Mouse (Mus musculus) yolk sac, embryonic 10.5 days (tissue): ENCODE measurements at regions not wholly inside any gene's neighbourhood (a gene's known extent, or its start where the extent isn't known, plus 50 kb on each side); places are given as distances from the start of the nearest gene placed in this dataset.
A peak's percentile ranks its signal among the peaks of the same experiment; 100 is the strongest.

Experiments used
- DNase-seq: peaks from one replicate; pipeline ENCODE4 v3.0.0-alpha.2; 2017; ENCODE audit warnings: low spot score

DNA sequence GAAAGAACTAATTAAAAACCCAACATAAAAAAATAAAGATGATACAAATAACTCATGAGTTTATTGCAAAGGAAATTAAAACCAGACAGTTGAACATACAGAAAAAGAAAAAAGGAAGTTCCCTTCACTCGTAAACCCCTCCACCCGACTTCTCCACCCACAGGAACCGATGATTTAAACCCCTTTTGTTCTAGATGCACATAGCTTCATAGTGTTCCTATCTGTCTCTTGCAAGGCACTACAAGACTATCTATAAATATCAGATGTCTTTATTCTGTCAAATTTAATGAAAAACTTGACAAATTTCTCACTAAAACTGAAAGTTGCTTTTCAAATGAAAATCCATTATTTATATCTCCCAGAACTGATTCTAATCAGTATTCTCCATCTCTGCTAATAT, 100.2 kb downstream of the Kctd12 start:
- no peak for DNase-seq

DNA sequence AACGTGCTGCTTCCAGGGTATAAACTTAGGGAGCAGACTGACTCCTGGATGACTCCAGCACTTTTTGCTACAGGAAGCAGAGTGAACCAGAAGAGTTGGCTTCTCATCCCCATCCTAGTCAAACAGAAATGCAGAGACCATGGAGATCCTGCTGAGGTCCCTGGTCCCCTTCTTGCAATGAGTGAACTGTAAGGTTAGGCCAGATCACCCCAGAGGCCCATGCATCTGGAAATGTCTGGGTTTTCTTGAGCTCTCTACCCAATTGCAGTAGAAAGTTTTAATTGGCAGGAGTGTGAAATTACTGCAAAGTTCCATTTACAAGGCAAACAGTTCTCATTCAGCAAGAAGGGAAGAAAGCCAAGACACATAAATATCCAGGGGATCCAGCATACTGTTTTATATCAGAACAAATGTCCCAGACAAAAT, 101.8 kb downstream of the Kctd12 start:
- DNase-seq: no peak

DNA sequence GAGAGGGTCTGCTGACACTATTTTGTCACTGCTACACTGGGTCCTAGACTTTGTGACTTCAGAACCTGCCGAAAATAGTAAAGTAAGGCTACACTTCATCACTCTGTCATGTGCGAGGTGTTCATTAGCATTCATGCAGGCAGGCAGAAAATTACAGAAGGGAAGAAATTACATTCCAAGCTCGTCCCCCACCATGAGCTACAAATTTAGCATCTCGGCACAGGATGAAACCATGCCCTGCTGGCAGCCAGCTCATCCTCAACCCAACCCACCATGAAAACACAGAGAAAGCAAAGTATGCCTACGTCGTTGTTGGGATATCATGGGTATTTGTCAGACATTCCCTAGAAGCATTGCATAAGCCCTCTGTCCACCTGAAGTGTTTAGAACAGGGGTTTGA, 103.9 kb downstream of the Kctd12 start:
- DNase-seq: no peak

DNA sequence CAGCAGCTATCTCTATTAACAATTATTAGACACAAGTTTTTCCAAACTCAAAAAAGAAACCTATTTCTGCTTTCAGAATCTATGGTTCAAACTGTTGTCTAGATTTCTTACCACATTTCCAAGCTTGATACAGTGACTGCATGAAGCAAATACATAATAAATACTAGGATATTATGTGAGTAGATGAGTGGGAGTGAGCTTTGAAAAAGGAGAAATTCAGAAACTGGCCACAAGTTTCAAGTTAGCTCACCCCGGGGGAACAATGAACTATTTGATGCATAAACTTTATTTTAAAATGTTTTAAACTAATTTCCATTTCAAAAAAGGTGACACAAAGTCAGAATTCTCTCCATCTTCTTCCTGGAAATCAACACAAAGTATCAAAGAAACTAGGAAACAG, 114.3 kb downstream of the Kctd12 start:
- DNase-seq: no peak

DNA sequence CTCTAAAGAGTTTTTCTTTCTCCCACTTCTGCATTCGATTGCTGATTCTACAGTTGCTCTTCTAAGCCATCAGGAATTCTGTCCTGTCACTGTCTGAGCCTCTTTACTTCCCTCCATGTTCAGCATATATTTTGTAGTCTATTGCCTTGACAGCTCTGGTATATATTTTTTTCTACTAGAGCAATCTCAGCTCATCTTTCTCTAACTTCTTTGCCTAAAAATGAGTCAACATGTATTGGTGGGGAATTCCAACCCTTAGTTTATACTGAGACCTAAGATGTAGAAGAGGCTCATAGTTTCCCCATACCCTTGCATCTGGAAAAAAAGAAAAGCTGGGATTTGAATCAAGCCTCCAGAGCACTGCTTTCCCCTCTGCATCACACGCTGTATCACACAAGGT, 114.7 kb downstream of the Kctd12 start:
- DNase-seq: no peak

DNA sequence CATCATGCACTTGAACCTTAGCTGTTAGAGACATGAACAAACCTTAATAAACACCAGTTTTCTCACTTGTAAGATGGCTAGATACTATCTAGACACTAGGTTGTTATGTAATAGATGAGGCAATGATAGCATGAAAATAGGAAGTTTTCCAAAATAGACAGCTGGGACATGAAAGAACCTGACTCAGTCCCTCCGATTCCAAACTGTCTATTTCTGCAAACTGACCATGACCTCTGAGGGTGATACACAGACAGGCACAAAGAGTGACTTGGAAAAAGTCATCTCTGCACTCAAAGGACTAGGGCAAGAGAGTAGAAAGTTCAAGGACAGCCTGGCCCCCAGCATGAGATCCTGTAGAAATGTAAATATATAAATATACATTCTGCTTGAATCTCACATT, 115.9 kb downstream of the Kctd12 start:
- no peak for DNase-seq

DNA sequence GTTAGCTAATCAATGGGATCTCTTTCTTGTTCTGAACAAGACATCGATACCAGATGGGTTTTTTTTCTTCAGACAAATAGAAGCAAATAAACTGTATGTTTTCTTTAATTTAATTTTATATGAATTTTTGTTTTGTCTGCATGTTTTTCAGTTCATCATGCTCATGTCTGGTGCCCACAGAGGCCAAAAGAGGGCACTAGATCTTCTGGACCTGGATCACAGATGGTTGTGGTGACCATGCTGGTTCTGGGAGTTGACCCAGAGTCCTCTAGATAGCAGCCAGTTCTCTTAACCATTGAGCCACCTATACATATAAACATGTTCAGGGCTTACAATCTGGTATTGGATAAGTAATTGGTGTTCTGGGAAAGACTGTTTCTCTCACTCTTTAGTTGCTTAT, 120.7 kb downstream of the Kctd12 start:
- DNase-seq: no peak

DNA sequence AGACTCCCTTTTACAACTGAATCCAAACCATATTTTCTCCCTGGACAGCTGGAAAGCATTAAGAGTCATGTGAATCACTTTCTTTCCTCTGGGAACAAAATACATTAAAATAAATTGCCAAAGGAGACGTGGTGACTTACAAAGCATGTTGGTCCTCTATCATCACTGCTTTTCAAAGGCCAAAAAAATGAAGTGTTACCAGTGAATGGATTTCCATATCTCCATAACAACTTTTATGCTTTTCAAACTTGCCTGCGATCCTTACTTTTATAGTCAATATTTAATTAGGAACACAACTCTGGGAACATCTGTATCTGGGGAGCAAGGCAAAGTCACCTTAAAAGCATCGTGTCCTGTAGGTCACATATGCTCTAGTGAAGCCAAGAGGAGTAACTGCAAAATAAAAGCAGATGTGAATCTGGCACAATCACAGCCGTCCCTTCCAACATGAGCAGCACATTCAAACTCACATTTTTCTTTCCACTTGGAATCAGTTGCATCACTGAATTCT, 123.0 kb downstream of the Kctd12 start:
- DNase-seq: no peak

DNA sequence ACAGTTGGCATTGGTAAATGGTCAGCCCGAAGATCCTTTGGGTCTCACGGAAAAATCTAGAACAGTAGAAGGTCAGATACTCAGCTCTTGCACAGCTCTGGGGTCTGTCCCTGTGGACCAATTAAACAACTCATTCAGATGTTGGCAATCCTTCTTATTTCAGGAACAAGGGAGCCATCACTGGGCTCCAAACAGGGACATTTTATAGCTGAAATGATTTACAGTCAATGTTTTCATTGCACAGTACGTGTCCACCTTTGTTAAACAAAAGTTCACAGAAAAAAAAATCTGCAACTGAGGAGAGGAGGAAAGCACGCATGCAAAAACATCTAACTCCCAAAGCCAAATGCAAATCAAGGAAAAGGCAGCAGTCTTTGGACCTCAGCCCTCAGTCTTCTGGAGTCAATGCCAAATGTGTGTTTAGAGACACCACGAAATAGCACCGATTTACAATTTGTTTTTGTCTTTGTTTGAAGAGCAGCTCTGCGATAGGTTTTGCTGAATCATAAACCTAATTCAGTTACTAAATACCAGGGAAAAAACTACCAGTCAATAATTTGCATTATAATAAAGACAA, 127.1 kb downstream of the Kctd12 start:
- no peak for DNase-seq

DNA sequence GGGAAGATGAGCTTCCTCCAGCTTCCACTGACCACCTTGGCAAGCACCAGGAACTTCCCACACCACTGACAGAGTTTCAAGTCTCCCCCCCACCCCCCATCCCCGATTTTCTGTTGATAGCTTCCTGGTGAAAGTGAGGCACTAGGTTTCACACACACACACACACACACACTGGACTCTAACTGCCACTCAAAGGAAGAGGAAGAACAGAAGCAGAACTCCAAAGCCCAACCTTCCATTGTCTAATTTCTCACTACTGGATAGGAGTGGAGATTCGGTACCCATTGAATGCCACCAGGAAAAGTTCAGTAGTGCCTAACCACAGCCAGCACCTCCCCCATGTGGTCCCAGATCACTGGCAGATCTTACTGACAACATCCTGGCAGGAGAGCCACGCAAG, 138.7 kb downstream of the Kctd12 start:
- DNase-seq: no peak

DNA sequence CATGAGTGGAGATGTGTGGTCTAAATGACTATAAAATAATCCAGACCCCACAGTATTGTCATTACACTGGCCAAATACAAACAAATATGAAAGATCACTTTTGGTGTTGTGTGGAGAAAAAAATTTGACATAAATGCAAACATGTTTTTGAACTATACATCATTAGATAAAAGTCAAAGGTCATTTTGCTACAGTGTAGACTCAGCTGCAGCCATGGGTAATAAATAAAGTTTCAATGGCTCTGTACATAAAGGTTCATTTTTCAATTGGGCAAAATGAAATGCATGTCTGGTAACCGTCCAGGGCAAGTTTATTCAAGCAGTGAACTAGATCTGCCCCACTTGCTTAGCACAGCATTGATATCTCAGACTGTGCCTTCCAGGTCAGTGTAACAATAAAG, 144.8 kb downstream of the Kctd12 start:
- no peak for DNase-seq

DNA sequence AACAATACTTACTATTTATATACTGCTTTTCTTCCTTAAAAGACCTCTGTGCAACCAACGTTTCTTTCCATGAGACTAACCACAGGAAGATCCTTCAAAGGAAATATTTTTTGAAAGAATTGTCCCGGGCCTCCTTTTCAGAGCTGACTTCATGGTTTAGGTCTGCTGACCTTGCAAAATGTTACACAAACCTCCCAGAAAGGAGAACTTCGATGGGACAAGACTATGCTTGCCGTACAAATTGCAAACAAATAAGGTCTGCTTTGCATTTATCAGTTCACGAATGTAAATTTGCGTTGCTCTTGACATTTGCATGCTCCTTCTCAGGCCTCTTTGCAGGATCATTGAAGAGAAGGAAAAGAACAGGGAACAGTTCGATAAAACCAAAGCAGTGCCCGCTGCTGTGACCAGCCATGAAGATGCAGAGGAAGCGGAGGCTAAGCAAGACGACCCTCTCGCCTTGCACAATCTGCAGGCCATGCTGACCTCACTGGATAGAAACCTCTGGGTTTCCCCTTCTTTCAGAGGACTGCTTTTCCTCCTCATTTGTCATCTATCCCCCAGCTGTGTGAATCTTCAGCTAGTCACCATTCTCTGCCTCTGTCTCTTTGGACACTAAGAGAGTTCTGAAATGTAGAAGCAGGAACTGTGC, 147.2 kb downstream of the Kctd12 start:
- DNase-seq: no peak

DNA sequence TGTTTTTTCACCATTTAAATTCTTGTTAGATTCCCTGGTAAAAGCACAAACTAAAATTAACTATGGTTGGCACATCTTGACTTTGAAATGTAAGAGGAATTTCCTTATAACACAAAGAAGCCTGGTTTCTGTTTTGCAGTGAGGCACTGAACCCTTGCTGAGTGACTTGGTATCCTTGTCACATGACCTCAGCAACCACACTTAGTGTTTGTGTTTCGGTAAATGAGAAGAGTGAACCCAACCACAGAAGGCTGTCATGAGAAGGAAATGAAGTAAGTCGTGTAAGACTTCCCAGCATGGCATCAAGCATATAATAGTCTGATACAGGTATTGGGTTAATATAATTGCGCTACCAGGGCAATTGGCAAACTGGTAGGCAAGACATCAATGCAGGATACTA, 154.0 kb downstream of the Kctd12 start:
- DNase-seq: no peak

DNA sequence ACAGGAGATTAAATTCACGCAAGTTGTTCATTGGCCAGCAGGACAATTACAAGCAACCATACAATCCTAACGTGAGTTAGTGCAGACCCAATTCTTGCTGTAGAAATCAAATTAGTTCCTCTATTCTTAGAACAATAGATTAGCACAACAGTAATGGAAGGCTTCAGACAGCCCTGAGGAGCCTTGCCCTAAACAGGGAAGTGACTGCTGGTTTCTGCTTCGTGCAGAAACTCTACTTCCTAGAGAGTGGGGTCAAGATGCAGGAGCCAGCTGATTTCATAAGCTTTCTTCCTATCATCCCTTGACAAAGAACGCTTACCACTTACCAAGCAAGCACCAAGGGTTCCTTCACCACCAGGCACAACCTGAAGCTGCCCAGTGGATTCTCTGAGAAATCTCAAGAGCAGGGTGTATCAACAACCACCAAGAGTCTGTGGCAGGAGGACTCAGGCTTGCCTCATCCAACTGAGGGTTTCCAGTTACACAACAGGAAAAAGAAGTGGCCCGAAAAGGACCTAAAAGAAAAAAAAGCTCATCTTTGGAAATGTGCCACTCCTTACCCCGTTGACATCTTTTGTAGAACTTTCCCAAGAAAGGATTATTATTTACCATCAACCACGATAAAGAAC, 154.6 kb downstream of the Kctd12 start:
- DNase-seq: no peak

DNA sequence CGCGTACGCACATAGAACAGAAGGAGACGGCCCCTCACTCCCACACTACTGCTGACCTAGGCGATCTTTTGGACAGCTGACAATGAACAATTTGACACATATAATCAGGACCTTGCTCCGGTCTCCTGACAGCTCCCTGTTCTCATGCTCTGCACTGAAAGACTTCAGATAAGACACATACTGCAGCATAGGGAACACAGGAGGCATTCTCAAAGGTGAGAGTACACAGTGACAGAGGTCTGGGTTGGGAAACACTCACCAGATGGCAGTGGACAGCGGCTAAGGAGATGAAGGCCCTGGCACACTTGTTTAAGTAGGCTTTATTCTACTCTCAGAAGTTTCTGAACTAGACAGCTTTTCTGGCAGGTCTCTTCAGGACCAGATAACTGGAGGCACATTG, 156.9 kb downstream of the Kctd12 start:
- DNase-seq: no peak

DNA sequence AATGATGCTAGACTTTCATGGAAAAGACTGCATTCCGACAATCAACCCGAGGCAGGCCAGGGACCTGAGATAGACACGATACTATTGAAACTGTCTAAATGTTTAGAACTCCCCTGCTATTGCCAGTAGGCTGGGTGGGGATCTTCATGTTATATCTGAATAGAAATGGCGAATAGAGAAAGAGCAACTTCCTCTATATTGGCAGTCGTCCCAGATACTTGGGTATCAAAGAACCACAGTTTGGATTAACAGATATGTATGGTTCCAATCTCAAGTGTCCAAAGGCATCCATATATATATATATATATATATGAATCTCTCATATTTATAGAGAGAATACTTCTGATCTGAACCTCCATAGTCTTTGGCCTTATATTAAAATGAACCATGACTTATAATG, 161.8 kb downstream of the Kctd12 start:
- DNase-seq: no peak

DNA sequence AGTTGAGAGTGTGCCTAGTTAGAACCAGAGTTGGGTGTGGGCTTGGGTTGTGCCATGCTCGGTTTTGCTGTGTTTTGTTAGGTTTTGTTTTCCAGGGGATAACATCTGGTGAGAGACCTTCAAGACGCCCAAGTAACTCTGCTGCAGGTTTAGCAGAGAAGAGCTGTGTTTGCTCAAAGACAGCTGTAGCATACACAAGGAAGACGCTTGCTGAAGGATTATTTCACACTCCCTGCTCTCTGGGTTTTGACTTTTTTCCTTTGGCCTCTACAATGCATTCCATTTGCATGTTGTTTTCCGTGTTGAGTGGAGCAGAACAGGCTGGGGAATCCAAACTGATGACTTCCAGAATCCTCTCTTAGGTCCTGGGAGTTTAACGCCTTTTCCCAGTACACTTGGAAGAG, 170.8 kb downstream of the Kctd12 start:
- peak; percentile 5 for DNase-seq

DNA sequence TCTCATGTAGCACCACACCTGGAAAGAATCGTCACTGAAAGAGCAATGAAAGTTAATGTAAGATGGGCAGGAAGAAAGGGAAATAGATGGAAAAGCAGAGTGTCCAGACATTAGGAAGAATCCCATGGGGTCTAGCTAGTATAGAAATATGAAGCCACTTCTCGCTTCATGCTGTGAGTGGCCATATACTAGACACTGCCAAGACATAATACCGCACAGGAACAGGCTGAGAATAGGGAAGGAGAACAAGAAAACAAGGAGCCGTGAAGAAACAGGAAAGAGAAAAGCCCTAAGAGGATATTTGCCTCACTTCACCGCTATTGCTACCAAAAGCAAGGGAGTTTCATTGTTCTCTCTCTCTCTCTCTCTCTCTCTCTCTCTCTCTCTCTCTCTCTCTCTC, 171.4 kb downstream of the Kctd12 start:
- DNase-seq: no peak

DNA sequence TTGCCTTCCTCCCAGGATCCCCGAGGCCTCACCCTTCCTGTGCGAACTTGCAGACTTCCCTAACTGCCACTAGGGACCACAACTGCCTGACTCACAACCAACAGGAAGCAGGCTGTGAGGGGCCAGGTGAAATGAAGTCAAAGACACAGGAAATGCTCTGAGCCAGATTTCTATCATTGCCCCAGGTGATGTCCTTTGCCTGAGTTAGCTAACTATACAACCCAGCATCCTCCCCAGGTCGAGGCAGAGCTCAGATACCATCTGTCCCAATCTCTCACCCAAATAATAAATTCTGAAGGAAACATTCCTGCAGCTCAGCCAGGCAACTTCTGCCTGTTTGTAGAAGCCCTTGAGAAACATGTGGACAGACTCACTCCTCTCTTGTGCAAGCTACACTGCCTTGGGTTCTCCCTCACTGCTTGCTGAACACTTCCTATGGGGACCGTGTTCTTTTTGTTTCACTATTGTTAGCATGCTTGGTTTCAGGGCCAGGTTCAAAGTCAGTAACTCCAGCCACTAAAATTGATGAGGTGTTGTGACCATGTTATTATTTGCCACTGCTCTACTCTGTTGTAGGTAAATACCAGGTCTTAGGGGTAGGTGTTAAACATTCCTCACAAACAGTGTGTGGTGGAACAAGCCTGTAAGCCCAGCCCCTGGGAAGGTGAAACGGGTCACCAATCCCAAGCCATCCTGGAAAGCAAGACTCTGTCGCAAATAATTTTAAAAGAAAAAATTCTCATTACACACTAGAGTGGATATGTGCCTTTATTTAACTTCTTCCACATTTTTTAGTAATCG, 172.1 kb downstream of the Kctd12 start:
- DNase-seq: peak; percentile 4

DNA sequence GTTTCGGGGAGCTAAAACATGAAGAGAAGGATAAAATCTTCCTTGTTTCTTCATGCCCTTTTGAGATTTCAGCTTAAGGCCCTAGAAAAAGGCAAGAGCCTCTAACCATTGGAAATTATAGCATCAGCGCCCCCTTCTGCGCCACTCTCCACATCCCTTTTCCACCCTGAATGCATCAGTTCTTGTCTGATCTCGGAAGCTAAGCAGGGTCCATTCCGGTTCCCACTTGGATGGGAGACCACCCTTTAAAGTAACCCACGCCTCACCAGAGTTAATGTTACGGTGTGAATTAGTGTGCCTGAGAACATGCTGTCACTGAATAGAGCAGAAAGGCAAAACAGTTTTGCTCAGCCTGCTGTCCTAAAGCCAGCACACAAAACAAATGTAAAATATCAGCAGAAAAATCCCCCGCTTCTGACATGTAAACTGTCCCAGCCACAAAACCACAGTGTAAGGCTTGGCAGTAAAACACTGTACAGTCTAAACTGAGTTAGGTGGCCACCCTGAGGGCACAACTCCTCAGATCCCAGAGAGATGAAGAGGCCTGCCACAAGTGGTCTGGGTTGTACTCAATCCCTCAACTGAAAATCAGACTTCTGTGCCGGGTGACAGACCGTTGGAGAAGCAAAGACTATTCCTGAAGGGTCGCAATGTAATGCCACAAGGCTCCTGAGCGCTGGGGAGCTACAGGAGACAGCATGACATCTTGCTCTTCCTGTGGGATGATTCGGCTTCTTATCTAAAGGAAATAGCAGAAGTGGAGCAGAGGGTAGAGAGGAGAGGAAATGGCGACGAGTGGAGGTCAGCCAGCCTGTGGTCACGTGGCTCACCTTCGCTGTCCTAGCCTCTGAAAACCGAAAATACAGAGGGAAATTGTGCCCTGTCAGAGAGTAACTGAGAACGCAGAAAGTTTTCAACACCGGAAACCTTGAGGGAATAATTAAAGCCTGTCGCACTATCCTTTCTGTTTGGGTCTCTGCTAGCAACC, 176.2 kb downstream of the Kctd12 start:
- DNase-seq: peak; percentile 15

DNA sequence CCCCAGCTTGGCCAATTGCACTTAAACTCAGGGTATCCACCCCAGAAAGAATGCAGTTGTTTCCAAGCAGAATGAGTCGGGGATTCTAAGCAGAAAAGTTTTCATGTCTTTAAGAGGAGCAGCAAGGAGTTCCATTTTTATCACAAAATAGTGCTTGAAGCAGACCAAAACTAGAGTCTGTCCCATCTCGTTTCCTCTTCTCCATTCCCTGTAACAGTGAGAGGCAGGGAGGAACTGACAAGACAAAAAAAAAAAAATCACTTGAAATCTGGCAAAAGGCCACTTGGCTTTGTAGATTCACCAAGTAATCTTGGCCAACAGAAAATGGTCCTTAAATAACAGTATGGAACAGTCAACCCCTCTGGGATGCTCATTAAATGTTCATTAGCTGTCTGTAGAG, 186.8 kb downstream of the Kctd12 start:
- no peak for DNase-seq

DNA sequence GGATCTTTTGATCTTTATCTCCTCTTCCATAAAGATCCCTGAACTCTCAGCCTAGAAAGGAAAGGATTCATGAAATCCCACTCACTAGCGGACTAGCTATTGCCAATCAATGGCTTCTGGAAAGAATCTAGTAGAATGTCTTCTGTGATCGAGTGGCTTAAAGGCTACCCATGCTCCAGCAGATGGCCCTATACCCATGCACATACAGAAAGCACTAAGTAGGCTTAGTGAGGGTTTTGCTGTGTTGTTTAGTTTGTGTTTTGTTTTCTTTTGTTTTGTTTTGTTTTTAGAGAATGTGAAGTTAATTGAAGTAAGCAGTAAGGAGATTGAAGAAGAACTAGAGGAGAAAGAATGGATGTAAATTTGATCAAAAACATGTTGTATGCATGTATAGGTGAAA, 187.5 kb downstream of the Kctd12 start:
- DNase-seq: no peak
